Mouse (Mus musculus): ENCODE measurements around the gene Mettl21a.

DNA sequence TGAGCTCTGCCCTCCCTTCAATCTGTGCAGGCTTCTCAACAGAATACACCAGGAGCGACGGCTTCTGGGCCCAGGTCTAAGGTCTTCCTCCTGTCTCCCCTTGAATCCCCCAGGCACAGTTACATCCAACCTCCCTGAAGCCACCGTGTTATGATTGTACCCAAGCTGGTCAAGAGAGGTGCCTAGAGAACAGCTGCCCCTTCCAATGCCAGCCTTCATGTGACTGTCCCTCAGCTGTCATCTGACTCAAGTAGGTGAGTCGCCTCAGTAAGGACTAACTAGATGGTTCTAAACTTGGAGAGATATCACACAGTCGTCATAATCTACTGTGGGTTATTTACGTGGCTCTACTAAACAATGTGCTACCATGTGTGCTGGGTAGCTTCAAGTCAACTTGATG, 36.7 kb upstream of the Mettl21a start:
- TF ChIP-seq CTCF (IDR thresholded peaks at IDR 0.05) (no peak), EP300 (IDR thresholded peaks at IDR 0.05) (no peak)
